Mouse (Mus musculus) adrenal gland, adult 8-10 months (tissue): ENCODE data around the gene Odaph. TPM values are rescaled to one million over a fixed set of nuclear protein-coding genes. Genes with fewer than 3 reads are reported as not detected.
"Not testable (repeated sequence)": the region's sequence is repeated elsewhere in the genome, so short reads cannot be mapped to it uniquely, and the experiment has no call there.

ENCODE experiments used
- DNase-seq: peaks from one replicate; pipeline ENCODE4 v3.0.0; 2022
- total RNA-seq, 4 experiments: library from RNA; stranded (reverse); gene quantifications; 2 replicates each; pipeline ENCODE4 v1.2.4; 2022

Odaph gene
- total RNA-seq = not detected

GRCm38 (mm10) chr5:91987236-91987635 lies at the start of gene Odaph:
TSS of gene Odaph (plus strand) at chr5:91987475.
- DNase-seq = no peak

GRCm38 (mm10) chr5:91945609-91946008 lies 41.7 kb upstream of the Odaph start:
- not testable (repeated sequence) for DNase-seq

DNA sequence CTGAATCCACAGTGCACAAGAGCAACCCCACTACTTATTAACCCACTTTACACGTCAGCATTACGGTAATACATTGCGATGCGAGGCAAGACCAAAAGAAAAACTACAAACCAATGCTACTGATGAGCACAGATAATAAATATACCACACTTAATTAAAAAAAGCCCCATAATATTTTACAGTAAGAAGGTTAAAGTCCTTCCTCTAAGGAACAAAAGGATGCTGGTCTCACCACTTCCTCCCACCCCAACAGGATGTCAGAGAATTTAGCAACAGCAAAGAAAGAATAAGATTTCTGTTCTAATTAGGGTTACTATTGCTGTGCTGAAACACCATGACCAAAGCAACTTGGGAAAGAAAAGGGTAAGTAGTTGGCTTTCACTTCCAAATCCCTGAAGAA lies 40.3 kb upstream of the Odaph start:
- no peak for DNase-seq

DNA sequence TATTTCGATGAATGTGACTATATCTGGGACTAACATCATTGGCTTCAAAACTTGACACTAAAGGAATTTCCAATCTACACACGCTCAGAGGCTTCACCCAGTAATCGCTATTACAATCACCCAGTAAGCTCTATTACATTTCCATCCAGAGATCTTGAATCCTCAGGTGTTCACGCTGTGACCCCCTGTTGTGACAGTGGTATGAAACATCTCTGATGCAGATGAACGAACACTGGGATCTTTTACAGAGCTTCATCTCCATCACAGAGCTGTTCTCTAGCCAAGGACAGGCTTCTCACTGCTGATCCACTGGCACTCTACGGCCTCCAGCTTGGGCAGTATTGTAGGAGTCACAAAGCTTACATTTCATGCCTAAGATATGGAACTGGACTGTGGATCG lies 37.8 kb upstream of the Odaph start:
- DNase-seq = no peak

GRCm38 (mm10) chr5:91951404-91951803 lies 35.9 kb upstream of the Odaph start:
- no peak for DNase-seq

- no peak for DNase-seq
Measured at GRCm38 (mm10) chr5:91956991-91957760, 30.1 kb upstream of the Odaph start.

- no peak for DNase-seq
Measured at GRCm38 (mm10) chr5:91959096-91959495, 28.2 kb upstream of the Odaph start.

- no peak for DNase-seq
Measured at GRCm38 (mm10) chr5:91959986-91960385, 27.3 kb upstream of the Odaph start.

DNA sequence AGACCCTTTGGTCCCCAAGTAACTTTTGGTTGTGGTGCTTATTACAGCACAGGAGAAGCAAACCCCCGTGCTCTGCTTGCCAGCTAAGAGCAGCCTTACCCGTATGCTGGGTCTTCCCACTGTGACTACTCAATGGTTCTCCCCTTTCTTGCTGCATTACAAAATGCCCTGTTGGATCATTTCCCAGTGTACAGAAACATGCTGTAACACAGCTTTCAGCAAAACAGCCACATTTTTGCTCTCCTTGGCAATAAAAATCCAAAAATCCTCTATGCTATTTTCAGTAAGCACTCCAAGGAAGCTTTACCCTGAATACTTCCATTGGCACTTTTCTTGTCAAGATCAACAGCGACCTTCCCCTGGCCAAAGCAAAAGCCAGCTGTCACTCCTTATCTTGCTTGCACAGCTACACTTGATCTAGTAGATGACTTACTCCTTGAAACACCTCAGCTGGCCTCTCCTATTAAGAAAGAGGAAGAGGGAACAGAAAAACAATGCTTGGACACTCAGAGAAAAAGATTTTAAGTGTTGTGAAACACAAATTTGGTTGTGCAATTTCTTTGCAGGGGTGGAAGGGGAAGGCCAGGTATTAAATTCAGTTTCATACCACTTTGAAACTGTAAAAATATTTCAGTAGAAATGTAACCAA lies 26.5 kb upstream of the Odaph start:
- peak; percentile 15 for DNase-seq

GRCm38 (mm10) chr5:91961370-91961769 lies 25.9 kb upstream of the Odaph start:
- DNase-seq = no peak

DNA sequence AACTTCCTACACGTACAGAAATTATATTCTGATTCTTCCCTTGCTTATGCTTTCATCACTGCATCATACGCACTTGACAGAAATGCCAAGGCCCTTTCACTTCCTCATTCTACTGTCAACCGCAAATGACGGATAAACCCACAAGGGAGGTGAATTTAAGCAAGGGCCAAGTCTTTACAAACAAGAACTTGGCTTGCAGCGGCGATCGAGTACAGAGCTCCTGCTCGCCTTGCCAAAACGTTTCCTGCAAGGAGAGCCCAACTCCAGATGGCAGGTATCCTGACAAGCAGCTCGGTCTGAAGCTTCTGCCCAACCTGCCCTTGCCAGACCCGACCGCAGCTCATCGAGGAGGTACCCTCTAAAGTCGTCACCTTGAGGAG lies 25.0 kb upstream of the Odaph start:
- DNase-seq = peak; percentile 69

DNA sequence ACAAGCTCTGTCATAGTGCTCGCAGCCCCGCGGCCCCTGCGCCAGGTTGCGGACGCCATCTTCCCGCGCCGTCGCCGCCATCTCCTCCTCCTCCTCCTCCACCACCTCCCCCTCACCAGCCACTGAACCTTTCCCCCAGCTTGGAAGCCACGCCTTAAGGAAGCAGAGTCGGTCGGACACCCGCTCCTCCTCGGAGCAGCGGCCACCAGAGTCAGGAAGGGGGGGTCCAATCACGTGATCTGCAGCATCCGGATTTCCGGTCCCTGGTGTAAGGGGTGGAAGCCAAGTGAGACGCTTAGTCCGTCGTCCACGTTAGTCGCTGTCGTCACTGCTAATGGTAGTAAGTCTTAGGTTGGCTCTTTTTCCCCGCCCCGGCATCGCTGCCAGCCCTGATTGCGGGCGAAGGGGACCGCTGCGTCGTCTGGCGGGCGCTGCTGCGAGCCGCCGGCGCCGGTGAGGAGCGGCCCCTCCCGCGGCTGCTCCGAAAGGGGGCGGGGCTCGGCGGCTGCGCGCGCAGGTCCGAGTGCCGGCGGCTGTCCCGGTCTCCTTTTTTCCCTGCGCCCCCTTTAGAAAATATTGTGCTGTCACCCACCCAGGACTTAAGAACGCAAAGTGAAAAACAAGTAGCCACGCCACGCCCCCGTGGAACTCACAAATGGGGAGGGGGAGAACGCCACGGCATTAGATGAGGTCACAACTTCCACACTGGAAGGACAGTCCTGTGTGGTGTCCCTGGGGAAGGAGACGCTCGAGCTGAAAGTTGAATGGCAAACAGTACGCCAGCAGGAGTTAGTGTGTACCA lies 24.4 kb upstream of the Odaph start, which contains the start of gene Rchy1:
Gene Rchy1, minus strand, starts transcription at position 430 of the 802 bp plus-strand sequence.
- DNase-seq = peak; percentile 97

DNA sequence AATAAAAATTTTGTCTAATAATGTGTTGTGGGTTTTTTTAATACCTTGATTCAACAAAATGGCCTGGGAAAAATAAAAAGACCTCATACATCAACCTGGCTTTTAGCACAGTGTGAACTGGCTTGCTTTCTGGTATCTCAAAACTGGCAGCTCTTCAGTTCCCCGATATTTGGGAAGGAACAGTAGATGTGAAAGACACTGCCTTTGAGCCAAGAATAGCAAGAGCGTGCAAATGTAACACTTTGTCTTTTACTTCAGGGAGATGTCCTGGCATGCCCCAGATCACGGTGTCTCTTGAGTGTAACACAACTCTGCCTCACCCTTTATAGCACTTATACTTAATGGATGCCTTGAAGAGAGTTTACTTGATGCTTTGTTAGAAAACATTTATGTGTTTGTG lies 15.2 kb upstream of the Odaph start:
- DNase-seq = no peak

GRCm38 (mm10) chr5:91974002-91974401 lies 13.3 kb upstream of the Odaph start:
- DNase-seq = no peak

DNA sequence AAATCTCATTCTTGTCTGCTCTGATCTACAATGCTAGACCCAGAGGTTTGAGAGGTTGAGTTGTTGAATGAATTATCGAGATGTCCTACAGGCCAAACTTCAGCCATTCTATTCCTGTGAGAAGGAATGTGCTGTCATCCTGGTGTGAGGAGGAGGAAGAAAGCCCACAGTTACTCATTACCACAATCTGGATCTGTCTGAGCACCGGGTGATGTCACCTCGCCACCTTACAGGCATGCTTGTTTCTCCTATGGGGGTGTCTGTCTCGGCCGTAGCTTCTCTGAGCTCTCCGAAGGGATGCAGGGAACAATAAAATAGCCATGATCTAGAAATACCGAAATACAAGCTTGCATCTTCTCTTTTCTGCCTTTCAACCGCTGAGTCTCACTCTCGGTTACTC lies 11.5 kb upstream of the Odaph start:
- no peak for DNase-seq

GRCm38 (mm10) chr5:91976566-91977396 lies 10.5 kb upstream of the Odaph start:
- no peak for DNase-seq

DNA sequence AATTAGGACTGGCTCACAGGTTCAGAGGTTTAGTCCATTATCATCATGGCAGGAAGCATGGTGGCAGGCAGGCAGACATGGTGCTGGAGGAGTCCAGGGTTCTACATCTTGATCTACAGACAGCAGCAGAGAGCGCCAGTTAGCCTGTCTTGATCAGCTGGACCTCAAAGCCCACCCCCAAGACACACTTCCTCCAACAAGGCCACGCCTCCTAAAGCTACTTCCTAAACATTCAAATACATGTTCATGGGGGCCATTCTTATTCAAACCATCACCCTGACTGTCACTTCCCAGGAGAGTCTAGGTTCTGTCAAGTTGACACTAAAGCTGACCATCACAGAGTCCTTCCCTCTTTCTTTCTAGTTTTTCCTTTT lies 9.9 kb upstream of the Odaph start:
- DNase-seq = no peak

GRCm38 (mm10) chr5:91981176-91981840 lies 6.0 kb upstream of the Odaph start:
- no peak for DNase-seq

DNA sequence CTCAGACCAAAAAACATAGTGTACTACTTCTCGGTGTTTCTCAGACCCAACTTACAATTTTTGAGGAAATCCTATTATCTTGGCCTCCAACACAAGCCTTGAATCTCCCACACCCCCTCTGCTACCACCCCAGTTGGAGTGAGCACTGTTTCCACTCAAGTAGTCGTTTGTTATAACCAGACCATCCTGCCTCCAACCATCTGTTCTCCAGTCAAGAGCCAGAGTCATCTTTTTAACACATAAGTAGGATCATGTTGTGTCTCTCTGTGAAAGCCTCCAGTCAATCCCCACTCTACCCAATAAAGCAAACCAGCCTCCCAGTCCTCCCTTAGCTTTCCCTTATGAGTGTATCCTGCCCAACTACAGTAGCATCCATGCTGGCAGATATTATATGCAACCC lies 3.8 kb upstream of the Odaph start:
- DNase-seq = no peak

- DNase-seq = no peak
Measured at GRCm38 (mm10) chr5:91985721-91986120, 1.6 kb upstream of the Odaph start.

GRCm38 (mm10) chr5:91987799-91988198 lies 524 bp downstream of the Odaph start:
- no peak for DNase-seq

DNA sequence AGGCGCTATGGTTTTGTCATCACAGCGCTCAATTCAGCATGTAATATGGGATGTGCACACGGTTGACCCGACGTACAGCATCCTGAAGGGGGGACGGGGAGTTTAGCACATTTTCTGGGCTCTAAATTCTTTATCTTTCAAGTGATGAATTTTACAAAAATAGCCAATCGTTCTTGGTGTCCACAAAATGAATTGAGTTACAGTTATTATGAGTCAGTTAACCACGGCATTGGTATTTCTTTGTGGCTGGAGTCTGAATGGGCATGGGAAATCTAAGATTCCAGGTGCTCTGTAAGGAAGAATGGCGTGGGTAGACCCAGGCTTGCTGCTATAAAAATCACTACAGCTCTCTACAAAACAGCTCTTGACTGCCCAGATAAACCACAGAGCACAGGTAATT lies 2.0 kb downstream of the Odaph start:
- no peak for DNase-seq
